Mouse (Mus musculus) liver, embryonic 14.5 days (tissue): ENCODE measurements around the gene Mbnl2. TPM values are rescaled to one million over a fixed set of nuclear protein-coding genes. Genes with fewer than 3 reads are reported as not detected.

Experiments used
- ATAC-seq: fragments of 200-750 bp; cut with Nextera tagmentation; 2 replicates; pipeline ENCODE4 v1.8.0; 2017; ENCODE audit warnings: moderate number of reproducible peaks, mild to moderate bottlenecking, moderate library complexity; ENCODE audit not compliant: insufficient read depth
- DNase-seq, 3 experiments: peaks; one replicate each; pipeline ENCODE4 v3.0.0-alpha.2; 2012 to 2013; ENCODE audit warnings: low read depth in 3 of 3, low spot score in 3 of 3
- H3K27ac ChIP-seq: fragments of 300-500 bp; sonication (generic); 2 replicates; pipeline ENCODE4 v1.5.1; 2014; ENCODE audit warnings: moderate library complexity, mild to moderate bottlenecking, control low read depth, inconsistent platforms
- H3K27me3 ChIP-seq: fragments of 300-500 bp; sonication (generic); 2 replicates; pipeline ENCODE4 v1.6.1; 2014; ENCODE audit warnings: mild to moderate bottlenecking, low read length, moderate library complexity; ENCODE audit not compliant: control insufficient read depth, insufficient read depth
- H3K36me3 ChIP-seq: fragments of 300-500 bp; sonication (generic); replicated peaks from 2 replicates; pipeline ENCODE4 v1.6.1; 2014; ENCODE audit warnings: low read depth; ENCODE audit not compliant: control insufficient read depth, insufficient read depth
- H3K4me1 ChIP-seq, 2 experiments: fragments of 200-500 bp in 1 of 2; fragments of 300-500 bp in 1 of 2; sonication (generic) in 1 of 2; replicated peaks; 2 replicates each; pipeline ENCODE4 v1.6.1; 2012 to 2014; ENCODE audit warnings: antibody characterized with exemption in 1 of 2, inconsistent platforms in 1 of 2, low read length in 1 of 2; ENCODE audit not compliant: control insufficient read depth in 2 of 2, insufficient read depth in 2 of 2
- H3K4me2 ChIP-seq: fragments of 300-500 bp; sonication (generic); 2 replicates; pipeline ENCODE4 v1.6.1; 2014; ENCODE audit warnings: low read depth, mild to moderate bottlenecking, control low read depth, moderate library complexity
- H3K4me3 ChIP-seq, 2 experiments: fragments of 200-500 bp in 1 of 2; fragments of 300-500 bp in 1 of 2; sonication (generic) in 1 of 2; 2 replicates each; pipeline ENCODE4 v1.5.1; 2012 to 2014; ENCODE audit warnings: low read depth in 2 of 2, low read length in 2 of 2, mild to moderate bottlenecking in 2 of 2, control low read depth in 1 of 2, inconsistent platforms in 1 of 2, moderate library complexity in 1 of 2; ENCODE audit not compliant: insufficient read depth in 1 of 2
- H3K9ac ChIP-seq: fragments of 300-500 bp; sonication (generic); replicated peaks from 2 replicates; pipeline ENCODE4 v1.6.1; 2014; ENCODE audit warnings: mild to moderate bottlenecking, control low read depth, moderate library complexity
- H3K9me3 ChIP-seq: fragments of 300-500 bp; sonication (generic); 2 replicates; pipeline ENCODE4 v1.6.1; 2016; ENCODE audit warnings: low read length, mixed read lengths; ENCODE audit not compliant: control insufficient read depth
- CTCF ChIP-seq: IDR thresholded peaks from 2 replicates; pipeline ENCODE4 v1.5.1; 2016; ENCODE audit warnings: antibody characterized with exemption, low read depth, control low read depth
- EP300 ChIP-seq: IDR thresholded peaks from 2 replicates; pipeline ENCODE4 v1.6.1; 2016; ENCODE audit warnings: antibody characterized with exemption, low read depth
- WGBS: fragments of 180-500 bp; shearing (Covaris S2); extraction: QIAGEN DNeasy Blood & Tissue Kit; methylation state at CpG from one replicate; pipeline ENCODE4 v1.1.7; 2014; ENCODE audit not compliant: insufficient replicate concordance; 5-methylcytosine and 5-hydroxymethylcytosine counted together
- polyA plus RNA-seq, 2 experiments: library from polyadenylated mRNA; depleted of rRNA in 1 of 2; stranded (reverse) in 1 of 2; unstranded in 1 of 2; fragments of >200 nt; fragmentation: Nextera tagmentation in 1 of 2; extraction: Ambion mirVana in 1 of 2; gene quantifications; 2 replicates each; pipeline versions ENCODE4 v1.2.1 to v1.2.3; 2012 to 2014

Mbnl2 gene
- polyA plus RNA-seq, 2 experiments = 6.5 to 13.5 TPM

DNA sequence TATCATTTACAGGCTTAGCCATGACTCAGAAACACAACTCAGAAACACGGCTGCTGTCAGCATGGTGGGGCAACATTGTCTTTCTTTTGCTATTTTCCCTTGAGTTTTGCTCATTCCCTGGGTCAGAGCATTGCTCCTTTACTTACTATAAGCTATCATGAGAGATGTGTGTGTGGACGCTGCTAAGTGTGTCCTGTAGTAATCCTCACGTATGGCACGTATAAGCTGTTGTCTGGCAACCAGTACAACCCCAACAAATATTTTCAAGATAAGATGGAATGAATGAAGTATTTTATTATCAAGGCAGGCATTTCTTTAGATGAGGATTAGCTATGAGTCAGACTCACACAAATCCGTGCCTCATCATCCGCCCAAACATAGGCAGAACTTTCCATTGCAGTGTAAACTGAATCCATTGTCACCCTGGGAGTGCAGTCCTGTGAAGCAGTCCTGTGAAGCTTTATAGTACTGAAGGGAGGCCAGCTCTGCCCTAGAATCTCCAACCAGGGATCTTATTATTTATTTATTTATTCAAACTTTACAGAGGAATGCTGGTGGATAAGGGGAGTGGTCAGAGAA, 17.2 kb downstream of the Mbnl2 start:
- DNase-seq = no peak
- H3K4me1 ChIP-seq = peaks cover 0 to 24% of the 10 kb centered on the region in 2 experiments; a peak in 2 of 4 replicates
- no peak overlapping the region for H3K9ac ChIP-seq
- ATAC-seq = no peak
- no peaks in the 10 kb centered on the region for H3K36me3 ChIP-seq
- no peak overlapping the region for H3K4me3 ChIP-seq
- TF ChIP-seq EP300 = no peak
- no peaks in the 10 kb centered on the region for H3K27me3 ChIP-seq
- H3K27ac ChIP-seq = no peak overlapping the region
- no peak overlapping the region for H3K4me2 ChIP-seq
- no peaks in the 10 kb centered on the region for H3K9me3 ChIP-seq
- WGBS = 78% methylated on average over 6 of the region's 6 CpGs

DNA sequence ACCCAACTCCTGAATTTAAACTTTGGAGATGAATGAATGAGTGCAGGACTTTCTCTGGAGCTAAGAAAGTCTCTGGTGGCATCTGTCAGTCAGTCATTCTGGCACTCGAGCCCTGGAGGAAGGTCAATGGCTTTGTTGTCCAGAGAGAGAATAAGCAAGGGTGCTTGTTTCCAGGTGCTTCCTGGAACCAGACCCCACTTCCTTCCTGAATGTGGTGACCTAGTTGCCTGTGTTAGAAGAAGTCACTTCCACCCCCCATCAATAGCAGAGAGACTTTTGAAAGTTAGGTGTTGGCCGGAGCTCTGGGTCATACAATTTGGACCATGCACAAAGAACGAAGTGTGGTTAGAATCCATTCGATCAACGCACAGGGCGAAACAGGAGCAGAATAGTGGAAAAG, 19.0 kb downstream of the Mbnl2 start:
- no peaks in the 10 kb centered on the region for H3K27me3 ChIP-seq
- ATAC-seq (no peak), DNase-seq (no peak)
- no peak overlapping the region for H3K27ac ChIP-seq
- no peak overlapping the region for H3K9ac ChIP-seq
- peaks cover 0 to 18% of the 10 kb centered on the region in 2 experiments; a peak in 2 of 4 replicates for H3K4me1 ChIP-seq
- H3K4me3 ChIP-seq = no peak overlapping the region
- no peaks in the 10 kb centered on the region for H3K9me3 ChIP-seq
- 70% methylated on average over 6 of the region's 6 CpGs for WGBS
- TF ChIP-seq EP300 (no peak), CTCF (no peak)
- no peaks in the 10 kb centered on the region for H3K36me3 ChIP-seq
- no peak overlapping the region for H3K4me2 ChIP-seq

GRCm38 (mm10) chr14:120295355-120296220, 20.1 kb downstream of the Mbnl2 start:
- Histone ChIP-seq H3K27me3 (no peaks in the 10 kb centered on the region), H3K27ac (no peak overlapping the region), H3K36me3 (no peaks in the 10 kb centered on the region), H3K9ac (no peak overlapping the region), H3K9me3 (no peaks in the 10 kb centered on the region), H3K4me3 (no peak overlapping the region), H3K4me2 (no peak overlapping the region), H3K4me1 (peaks cover 0 to 20% of the 10 kb centered on the region in 2 experiments; a peak in 2 of 4 replicates)
- DNase-seq (no peak), ATAC-seq (no peak)
- TF ChIP-seq EP300 = no peak
- 73% methylated on average over 13 of the region's 13 CpGs for WGBS

GRCm38 (mm10) chr14:120296231-120297006, 20.9 kb downstream of the Mbnl2 start:
- no peak for TF ChIP-seq EP300
- TF ChIP-seq CTCF = no peak
- DNase-seq (no peak), ATAC-seq (no peak)
- H3K36me3 ChIP-seq = no peaks in the 10 kb centered on the region
- no peak overlapping the region for H3K4me3 ChIP-seq
- 69% methylated on average over 17 of the region's 17 CpGs for WGBS
- H3K27ac ChIP-seq = no peak overlapping the region
- H3K9me3 ChIP-seq = no peaks in the 10 kb centered on the region
- no peak overlapping the region for H3K4me2 ChIP-seq
- H3K27me3 ChIP-seq = no peaks in the 10 kb centered on the region
- peaks cover 0 to 20% of the 10 kb centered on the region in 2 experiments; a peak in 2 of 4 replicates for H3K4me1 ChIP-seq
- no peak overlapping the region for H3K9ac ChIP-seq
